Mouse (Mus musculus) spleen, adult 18-20 months (tissue): ENCODE measurements around the gene Herpud1.

ENCODE experiments used
- DNase-seq, 2 experiments: peaks; one replicate each; pipeline ENCODE4 v3.0.0; 2022; ENCODE audit warnings: mixed read lengths in 2 of 2

Gene Herpud1

DNA sequence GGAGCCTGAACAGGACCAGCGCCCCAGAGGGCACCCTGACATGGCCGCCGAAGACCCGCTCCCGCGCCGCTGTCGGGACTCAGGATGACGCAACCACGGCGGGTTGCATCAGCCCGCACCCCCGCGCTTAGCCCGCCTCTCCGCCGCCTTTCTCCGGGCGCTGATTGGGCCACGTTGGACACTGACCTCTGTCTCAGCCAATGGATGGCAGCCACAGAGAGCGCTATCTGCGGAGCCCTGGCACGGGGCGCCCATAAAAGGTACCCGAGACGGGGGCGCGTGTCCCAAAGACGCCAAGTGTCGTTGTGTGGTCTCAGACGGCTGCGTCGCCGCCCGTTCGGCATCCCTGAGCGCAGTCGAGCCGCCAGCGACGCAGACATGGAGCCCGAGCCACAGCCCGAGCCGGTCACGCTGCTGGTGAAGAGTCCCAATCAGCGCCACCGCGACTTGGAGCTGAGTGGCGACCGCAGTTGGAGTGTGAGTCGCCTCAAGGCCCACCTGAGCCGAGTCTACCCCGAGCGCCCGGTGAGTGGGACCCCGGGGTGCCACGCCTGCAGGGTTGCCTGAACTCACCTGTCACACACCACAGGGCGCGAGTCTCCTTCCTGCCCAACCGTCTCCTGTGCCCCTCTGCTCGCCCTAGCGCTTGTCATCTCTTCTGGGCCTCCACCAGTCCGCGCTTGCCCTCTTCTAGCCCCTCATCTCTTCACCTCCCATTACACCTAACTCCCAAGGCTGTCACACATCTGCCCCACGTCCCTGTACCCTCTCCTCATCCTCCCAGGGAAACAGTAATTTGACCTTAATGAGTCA lies at the start of gene Herpud1:
TSS of gene Herpud1 (plus strand) at position 225 of the 813 bp plus-strand sequence.
- DNase-seq = peak; percentile 95 to 97

DNA sequence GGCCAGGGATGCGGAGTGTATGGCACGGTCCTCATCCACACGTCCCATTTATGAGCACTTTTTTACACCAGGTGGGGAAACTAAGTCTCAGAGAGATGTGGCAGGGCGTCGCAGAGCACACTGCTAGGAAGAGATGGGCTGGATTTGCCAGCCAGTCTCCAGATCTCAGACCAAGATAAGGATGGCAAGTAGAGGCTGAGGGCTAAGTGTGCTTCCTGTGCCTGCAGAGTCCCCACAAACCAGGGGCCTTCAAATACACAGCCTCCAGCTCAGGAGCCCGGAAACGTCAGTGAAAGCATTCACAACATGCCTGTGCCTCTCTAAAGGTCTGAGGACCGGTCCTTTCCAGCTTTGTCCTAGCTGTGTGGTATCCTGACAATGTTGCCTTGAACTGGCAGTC lies 48.7 kb upstream of the Herpud1 start:
- DNase-seq = no peak

DNA sequence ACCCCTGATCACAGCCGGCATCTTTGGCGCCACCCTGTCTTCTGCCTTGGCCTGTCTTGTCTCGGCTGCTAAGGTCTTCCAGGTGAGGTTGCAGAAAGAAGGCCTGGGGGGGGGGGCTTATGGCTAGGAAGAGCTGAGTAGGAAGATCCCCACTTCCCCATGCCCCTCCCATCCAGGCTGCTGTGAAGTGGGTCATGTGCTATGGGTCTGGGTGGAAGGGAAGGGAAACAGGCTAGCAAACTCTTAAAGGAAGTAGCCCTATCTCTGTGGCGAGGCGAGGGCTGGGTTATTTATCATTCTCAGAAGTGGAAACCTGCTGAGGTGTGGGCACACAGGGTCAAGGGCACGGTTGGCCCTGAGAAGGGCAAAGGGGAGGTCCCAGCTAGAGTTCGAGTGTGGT lies 45.4 kb upstream of the Herpud1 start:
- no peak for DNase-seq

DNA sequence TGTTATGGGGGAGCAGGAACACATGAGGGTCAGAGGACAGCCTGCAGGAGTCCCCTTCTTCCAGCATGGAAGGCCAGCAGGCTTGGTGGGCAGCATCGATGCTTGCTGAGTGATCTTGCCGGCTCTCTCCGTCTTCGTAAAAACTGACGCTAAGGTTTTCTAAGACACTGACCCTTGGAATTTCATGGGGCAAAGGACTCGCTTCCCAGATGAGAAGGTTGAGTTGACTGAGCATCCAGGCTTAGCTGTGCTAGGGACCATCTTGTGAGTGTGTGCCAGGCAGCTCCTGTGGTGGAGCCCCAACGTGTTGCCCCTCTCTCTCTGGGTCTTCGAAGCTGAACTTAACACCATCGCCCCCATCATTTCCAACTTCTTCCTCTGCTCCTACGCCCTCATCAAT lies 43.5 kb upstream of the Herpud1 start:
- no peak for DNase-seq

DNA sequence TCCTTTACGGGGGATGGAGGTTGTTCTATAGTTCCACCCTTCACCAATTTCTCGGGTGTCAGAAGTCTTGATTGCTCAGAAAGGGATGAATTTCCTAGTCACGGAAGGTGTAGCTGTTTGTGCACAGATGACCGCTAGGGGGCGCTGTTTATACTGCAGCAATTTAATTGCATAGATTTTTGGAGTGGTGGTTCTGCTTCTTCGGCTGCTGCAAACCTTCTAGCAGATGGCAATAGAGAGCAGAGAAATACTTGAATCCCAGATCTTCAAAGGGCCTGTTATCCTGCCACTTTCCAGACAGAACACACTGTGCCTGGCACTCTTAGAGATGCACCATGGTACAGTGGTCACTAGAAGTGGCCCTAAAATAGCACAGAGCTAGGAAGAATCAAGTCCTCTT lies 42.9 kb upstream of the Herpud1 start:
- DNase-seq = peak; percentile 55 to 81

DNA sequence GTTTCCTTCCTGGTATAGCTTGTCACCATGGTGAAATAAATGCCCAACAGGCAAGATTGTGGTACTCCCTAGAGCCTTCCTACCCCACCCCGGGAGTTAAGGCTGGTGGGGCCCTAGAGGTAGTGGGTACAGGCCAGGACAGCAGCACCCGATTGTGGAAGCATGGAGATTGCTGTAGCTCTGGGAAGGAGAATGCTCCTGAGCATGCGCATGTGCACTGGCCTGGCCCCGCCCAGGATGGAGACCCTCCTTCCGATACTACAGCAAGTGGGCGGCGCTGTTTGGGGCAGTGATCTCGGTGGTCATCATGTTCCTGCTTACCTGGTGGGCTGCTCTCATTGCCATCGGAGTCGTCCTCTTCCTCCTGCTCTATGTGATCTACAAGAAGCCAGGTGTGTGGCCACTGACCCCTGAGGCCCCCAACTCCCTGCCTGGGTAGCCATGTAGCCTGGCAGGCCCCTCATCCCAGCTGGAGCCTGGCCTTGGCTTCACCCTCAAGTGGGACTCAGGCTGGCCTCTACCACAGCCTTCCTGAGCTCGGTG lies 42.4 kb upstream of the Herpud1 start:
- no peak for DNase-seq

DNA sequence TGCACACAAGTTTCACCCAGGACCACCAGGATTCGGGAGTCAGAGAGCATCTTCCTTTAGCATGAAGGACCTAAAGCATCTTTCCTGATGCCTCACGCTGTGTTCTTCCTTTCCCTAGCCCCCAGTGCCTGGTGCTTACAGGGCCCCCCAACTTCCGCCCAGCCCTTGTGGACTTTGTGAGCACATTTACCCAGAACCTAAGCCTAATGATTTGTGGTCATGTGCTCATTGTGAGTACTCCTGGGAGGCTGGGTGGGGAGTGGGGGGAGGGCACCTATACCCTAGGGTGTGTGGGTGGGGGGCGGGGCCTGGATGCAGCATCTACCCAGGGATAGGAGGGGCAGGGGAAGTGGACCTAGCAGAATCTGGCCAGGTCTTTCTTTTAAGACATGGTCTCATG lies 40.6 kb upstream of the Herpud1 start:
- no peak for DNase-seq

DNA sequence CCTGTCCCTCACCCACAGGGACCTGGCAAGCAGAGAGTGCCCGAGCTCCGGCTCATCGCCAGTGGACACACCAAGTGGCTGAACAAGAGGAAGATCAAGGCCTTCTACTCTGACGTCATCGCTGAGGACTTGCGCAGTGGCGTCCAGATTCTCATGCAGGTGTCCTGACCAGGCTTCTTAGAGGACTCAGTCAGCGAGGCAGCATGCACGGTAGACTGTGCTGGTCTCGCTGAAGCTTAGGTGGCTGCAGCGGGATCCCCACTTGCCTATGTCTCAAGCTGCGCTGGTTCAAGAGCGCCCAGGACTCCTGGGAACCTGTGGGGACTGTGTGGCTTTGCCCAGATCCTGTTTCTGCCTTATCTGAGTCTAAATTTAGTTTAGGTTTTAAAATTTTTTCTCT lies 40.0 kb upstream of the Herpud1 start:
- no peak for DNase-seq

DNA sequence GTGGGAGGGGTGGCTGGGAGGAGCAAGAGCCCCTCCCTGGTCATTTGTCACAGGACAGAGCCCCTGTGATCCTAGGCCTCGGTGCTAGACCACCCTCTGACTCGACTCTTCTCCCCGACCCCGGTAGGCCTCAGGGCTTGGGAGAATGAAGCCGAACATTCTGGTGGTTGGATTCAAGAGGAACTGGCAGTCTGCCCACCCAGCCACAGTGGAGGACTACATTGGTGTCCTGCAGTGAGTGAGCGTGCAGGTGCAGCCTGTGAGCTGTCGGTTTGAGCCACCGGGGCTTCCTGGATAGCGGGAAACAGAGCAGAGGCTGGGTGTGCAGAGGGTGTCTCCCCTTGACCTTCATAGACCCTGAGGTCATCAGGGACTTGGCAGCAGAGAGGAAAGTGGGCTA lies 37.8 kb upstream of the Herpud1 start:
- no peak for DNase-seq

DNA sequence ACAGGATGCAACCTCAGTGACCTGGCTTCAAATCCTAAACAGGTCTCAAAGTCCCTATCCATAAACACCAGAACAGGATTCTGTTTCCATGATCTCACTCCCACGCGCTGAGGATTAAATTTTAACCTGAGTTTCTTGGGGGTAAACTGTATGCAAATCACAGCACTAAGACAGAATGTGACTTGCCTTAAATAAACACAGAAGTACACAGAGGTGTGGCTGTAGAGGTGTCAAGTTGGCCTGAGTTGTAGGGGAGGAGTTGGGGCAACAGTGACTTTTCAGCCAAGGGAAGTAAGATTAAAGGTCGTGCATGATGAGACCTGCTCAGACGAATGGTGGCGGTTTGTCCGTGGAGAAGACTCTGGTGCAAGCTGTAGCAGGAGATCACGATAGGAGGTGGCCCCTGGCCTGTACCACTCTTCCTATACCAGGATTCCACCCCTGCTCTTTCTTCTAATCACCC lies 32.1 kb upstream of the Herpud1 start:
- no peak for DNase-seq

DNA sequence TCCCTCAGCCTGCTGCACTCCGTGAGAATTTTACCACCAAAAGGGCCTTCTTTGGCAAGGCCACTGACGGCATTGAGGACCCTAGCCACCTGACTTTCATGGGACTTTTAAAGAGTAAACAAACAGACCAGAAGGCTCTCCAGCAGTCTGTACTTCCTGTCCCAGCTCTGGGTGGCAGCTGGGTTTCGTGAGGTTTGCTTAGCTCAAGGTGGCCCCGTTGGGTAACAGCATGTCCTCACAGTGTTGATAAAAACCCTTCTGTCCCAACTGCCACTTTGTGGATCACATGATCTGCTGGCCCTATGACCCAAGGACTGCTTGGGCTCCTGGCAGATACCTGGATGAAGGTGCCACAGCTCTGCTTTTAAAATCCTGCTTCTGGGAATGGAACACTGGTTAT lies 31.7 kb upstream of the Herpud1 start:
- peak; percentile 51 to 53 for DNase-seq

DNA sequence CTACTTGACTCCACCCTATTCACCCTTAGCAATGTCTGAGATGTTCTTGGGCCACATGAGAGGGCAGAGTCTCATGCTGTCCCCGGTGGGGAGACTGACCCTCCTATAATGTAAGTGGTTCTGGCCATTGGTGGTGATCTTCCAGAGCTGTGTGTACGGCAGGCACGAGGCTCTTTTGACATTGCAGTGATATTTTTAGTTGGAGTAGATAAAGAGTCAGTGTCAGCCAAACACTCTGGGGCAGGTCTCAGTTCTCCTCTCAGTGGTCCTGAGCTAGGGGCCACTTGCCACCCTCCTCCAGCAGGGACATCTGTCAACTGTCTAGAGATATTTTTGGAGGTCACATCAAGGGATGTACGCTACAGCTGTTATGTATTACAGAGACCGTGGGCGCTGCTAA lies 29.0 kb upstream of the Herpud1 start:
- DNase-seq = no peak

DNA sequence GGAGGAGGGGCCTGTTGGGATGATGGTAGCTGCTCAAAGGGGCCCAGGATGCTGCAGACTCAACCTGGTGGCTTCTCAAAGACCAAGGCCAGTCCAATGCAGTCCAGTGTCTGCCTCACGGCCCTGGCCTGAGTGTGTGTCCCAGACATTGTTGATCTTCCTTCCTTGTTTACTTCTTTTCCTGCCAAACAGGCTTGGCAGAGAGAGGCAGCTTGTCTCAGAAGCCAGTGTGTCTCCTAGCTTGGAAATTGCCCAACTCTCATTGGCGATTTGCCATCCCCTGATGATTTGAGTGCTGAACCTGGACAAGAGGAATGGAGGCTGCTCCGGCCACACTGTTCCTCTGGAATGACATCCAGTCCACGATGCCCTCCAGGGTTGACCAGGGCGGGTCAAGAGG lies 27.7 kb upstream of the Herpud1 start:
- no peak for DNase-seq

DNA sequence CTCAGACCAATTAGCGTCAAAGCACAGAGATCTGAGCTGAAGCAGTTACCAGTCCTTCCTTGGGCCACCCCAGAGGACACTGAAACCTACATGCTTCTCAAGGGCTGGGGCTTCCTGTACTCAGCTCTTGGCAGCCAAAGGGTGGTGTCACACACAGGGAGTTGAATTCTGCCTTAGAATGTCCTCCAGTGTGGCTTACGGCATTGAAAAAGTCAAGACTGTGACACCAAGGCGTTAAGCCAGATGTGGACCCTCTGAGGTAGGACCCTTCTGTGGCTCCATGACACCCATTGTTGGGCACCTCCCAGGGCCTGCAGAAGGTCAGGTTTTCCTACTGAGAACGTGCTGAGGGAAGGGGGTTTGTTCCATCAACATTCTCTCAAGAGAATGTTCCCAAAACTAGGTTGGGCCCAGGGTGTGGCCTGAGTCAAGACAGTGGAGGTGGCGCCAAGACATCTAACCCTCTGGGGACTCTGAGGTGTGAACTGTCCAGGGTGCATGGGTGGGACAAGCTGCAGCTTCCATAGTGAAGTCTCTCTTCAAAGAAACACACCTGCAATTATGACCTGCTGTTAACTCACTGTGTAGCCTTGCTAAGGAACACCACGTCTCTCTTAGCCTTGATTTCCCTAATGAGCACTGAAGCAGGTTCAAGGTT lies 24.3 kb upstream of the Herpud1 start:
- no peak for DNase-seq

DNA sequence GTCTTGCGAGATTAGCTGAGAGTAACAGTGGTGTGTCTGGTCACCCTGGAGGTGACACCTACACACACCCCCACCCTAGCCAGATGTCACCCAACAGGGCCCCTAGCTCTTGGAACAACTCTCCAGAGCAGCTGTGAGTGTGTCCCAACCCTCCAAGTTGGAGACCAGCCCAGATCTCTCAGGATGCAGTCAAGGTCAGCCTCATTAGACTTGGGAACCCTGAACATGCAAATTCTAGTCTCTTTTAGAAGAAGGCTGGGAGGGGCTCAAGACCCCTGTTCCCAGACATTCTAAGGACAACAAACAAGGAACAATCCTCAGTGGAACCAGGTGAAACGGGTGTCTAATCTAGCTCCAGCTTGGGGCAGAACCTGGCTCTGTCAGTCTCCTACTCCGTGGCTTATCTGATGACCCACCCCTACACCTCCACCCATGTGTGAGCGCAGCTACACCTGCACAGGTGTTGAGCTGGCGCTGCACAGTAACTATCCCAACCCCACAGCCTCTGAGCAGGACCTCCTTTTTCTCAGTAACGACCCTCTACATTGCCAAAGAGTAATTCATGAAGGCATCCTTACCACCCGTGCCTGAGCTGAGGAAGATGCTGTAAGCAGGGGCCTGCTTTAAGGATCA lies 23.5 kb upstream of the Herpud1 start:
- no peak for DNase-seq

DNA sequence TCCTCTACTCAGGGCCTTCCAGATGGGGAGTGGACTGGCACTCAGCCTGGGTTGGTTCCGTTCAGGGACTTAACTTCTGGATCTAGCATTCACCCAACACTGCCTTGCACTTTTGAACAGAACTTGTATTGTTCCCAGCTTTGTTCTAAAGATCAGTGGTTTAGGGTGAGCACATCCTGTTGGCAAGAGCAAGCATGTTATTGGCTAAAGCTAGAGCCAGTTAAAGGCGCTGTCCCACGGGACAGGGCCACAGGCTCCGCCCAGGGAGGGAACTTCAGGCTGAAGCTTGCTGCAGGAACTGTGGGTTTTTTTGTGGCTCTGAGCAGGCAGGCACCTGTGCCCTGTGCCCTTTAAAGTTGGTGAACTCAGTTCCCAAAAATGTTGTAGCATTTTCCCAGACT lies 22.9 kb upstream of the Herpud1 start:
- peak; percentile 78 to 85 for DNase-seq

DNA sequence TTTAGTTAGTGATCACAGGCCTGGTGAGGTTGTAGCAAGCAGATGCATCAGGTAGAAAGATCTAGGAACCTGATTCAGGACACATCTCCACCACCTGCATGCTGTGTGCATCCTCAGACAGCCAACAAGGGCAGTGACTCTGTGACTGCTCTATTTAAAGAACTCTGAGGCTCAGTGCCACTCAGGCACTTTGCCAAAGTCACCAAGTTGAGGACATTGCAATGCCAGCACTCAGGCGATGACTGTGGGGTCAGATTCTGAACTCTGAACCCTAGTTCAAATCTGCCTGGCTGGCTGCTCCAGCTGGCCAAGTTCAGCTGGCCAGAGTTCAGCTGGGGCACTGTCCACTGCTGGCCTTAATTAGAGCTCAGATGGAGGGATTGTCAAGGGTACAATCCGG lies 22.3 kb upstream of the Herpud1 start:
- DNase-seq = no peak

DNA sequence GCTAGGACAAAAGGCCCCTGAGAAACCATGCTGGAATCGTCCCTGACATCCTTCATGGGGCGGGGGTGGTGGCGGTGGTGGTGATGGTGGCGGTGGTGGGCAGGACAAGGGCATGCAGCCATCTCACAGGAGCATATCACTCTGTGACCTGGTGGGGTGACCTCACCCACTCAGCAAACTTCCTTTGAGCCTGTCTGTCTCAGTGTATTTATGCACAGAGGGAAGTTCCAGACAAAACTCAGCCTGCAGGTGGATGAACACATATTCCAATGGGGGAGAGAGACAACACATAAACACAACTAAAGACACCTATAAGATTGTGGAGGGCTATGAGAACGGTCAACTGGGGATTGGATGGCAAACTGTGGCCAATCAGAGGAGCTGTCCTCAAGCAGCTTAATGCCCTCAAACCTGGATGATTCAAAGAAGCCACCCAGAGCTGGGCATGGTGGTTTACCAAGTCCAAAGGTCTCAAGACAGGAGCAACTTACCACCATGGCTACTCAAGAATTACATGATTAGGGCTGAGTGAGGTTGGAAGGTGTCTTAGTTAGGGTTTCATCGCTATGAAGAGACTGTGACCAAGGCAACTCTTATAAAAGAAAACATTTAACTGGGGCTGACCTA lies 21.4 kb upstream of the Herpud1 start:
- DNase-seq = no peak

DNA sequence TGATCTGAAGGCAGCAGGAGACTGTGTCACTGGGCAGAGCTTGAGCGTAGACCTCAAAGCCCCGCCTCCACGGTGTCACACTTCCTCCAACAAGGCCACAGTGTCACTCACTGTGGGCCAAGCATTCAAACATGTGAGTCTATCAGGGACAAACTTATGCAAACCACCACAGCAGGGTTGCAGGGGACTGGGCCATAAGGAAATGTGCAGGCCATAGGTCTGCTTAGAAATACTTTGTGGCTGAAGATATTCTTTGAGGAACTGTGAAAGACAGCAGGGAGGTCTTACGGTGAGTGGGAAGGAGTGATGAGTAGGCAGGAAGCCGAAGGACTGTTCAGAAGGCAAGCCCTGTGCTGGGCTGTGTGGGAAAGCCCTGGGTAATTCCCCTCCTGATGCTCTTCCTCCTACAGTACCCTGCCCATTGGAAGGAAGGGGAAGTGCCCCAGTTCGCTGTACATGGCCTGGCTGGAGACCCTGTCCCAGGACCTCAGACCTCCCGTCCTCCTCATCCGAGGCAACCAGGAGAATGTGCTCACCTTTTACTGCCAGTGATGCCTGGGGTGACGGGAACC lies 20.7 kb upstream of the Herpud1 start:
- DNase-seq = peak; percentile 75 to 81

DNA sequence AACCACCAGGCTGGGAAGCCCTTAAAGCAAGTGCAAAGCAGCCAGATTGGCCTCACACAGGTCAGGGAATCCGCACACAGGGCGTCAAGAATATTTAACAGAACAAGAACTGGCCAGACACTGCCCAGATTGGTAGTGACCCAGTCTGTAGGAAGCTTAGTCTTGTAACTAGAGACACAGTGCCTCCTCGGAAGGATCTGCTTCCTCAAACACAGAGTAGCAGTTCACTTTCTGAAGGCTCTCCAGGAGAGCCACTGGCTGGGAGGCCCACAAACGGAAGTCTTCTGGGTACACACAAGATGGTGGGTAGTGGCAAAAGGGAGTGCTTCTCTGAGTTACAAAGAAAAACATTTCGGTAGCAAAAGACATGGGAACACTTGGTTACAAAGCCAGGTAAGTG lies 15.4 kb upstream of the Herpud1 start:
- DNase-seq = no peak

DNA sequence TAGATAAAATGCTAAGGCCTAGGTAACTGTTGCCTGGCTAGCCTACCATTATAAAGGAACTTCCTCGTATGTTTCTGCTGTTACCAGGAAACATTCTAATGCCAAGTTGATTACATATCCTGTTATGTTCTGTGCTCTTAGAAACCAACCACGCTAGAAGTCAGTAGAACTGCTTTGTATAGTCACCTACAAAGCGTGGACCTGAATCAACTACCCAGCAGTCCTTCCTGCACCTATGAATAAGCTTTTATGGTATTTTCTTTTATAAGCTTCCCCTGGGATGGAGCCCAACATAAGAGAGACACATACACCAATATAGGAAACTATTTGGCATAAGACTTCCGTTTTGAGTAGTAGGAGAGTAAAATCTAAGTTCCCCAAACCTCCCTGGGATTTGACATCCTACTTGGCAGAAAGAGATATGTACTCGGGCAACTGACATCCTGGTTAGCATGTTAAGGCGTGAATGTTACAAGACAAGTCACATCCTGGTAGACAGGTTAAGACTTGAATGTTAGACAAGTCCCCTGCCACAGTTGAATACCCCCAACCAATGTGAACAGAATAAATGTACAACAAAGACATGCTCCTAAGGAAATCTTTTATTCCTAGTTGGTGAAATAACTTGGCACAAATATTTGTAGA lies 13.2 kb upstream of the Herpud1 start:
- no peak for DNase-seq

DNA sequence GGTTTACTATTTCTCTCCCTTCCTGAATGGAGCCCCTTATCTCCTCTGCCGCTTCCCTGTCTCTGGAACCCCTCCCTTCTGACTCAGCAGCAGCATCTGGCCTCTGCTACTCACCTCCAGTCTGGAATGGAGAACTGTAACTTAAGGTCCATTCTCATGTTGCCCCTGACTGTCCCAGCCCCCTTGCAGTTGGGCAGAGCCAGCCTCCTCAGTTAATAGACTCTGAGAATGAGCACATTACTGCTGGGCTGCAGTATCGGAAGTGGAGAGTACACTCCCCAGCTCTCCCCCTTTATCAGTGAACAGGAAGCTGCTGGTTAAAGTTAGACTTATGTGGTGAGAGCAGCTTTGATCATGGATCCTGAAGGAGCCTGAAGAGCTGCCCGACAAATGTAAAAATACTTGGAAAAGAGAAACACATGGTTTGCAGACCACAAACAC lies 10.7 kb upstream of the Herpud1 start:
- DNase-seq = peak in 1 of 2 experiments; percentile 45
